Mouse (Mus musculus): Measurements from ENCODE around the gene Hebp2.
"Not testable (repeated sequence)": the region's sequence is repeated elsewhere in the genome, so short reads cannot be mapped to it uniquely, and the experiment has no call there.

Hebp2 gene

DNA sequence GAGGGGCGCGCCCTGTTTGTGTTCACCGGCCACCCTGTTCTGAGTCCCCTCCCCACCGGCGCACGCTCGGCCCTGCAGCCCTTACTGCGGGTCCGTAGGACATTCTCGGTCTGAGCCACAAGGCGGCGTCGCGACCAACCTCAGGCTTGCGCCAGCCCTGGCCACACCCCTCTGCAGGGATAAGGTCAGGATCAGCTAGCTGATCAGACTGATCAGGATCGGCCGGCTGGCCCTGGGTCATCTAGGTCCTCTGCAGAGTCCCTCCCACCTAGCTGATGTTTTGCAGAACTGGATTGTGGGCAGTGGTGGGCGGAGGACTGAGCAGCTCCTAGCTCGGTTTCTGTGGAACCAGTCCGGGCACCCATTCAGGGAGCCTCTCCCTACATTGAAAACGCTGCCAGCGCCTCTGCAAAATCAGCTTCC lies at the start of gene Hebp2:
Gene Hebp2 (minus strand): TSS at position 264 of the 423 bp plus-strand sequence.
- no peak for DNase-seq (ENCODE audit: low read depth in 2 of 2, low spot score in 2 of 2)

DNA sequence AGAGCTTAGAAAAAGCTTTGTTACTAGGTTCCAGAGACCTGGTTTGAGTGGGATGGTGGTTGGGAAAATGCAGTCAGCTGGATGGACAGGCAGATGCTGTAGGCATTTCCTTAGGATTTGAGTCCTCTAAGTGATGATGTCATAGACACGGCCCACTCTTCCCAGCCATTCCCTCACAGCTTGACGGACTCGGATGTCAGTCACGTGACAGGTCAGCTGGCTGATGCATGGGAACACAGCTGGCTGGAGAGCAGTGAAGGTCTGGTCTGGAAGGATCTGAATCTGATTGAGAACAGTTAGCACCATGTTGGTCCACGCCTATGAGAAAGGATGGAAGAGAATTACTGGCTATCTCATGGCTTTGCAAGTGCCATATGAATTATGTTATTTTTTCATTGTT lies 43.6 kb upstream of the Hebp2 start:
- DNase-seq (ENCODE audit: low read depth in 2 of 2, low spot score in 2 of 2), result no peak

DNA sequence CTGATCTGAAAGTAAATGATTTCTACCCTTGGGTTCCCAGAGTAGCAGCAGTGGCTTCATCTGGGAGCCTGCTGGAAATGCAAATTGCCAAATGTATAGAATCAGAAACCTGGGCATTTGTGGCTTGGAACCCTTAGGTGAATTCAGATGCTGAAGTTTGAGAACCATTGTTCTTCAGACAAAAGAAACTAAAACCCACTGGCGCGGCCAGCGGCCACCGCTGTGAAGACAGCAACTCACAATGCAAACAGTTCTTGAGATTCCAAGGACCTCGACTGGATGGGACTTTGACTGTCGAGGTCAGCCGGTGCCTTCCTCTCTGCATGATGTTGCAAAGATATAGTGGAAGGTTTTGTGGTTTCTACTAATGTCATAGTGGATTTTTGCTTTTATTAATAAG lies 38.3 kb upstream of the Hebp2 start:
- no peak for DNase-seq (ENCODE audit: low read depth in 2 of 2, low spot score in 2 of 2)

DNA sequence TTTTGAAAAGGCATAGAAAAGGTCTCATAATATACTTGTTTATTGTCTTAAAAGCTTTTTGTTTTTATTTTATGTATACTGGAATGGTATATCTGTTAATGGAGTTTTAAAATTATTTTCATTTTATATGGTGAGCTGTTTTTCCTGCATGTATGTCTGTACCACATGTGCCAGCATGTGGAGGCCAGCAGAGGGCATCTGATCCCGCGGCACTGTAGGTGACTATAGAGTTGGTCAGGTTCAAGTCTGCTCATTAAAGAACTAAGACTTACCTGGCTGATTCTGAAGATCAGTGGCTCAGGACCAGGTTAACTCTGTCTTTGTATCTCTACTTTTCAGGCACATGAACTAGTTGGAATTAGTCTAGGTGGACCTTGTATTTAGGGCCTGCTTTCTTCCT lies 26.7 kb upstream of the Hebp2 start:
- DNase-seq (ENCODE audit: low read depth in 2 of 2, low spot score in 2 of 2), result no peak

DNA sequence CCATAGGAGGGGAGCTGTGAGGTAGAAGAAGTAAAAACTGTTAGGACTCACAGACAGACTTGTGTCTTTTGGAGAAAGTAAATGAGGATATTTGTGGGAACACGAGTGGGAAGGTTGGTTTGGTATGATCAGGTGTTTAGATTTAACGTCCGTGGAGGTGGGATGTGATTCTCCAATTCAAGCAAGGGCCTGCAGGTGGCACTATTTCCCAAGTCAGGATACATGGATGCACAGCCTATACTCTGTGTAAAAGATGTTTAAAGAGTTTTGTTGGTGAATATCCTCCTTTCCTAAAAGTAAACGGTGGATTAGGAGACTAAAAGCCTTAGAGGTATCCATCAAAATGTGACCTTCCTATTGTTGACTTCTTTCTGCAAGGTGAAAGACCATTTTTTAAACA lies 17.1 kb upstream of the Hebp2 start:
- peak in 1 of 2 experiments; percentile 23 for DNase-seq (ENCODE audit: low read depth in 2 of 2, low spot score in 2 of 2)

DNA sequence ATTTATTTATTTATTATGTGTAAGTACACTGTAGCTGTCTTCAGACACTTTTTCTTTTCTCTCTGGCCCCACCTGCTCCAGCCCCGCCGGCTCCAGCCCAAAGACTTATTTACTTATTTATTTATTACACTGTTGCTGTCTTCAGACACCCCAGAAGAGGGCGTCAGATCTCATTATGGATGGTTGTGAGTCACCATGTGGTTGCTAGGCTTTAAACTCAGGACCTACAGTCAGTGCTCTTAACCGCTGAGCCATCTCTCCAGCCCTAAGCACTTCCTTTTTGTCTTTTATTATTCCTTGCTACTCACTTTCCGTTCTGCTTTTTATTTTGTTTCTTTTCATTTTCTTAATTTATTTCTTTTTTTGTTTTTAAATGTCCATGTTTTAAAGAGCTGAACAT lies 15.6 kb upstream of the Hebp2 start:
- no peak for DNase-seq (ENCODE audit: low read depth in 2 of 2, low spot score in 2 of 2)

DNA sequence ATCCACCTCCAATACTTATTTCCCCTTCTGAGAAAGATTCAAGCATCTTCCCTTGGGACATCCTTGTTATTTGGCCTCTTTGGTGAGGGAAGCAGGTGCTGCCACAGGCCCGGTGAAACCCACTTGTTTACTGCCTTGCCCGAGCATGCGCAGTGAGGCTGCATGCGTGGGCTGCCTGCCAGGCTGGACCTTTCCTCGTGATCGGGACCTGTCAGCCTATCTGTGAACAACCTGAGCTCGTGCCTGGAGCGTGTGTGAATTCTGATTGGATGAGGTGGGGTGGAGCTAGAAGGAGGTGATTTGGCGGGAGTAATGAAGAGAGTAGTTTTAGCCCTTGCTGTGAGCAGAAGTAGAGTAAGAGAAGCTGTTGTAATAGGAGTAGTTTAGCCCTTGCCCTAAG lies 13.2 kb upstream of the Hebp2 start:
- DNase-seq (ENCODE audit: low read depth in 2 of 2, low spot score in 2 of 2), result not testable (repeated sequence)

DNA sequence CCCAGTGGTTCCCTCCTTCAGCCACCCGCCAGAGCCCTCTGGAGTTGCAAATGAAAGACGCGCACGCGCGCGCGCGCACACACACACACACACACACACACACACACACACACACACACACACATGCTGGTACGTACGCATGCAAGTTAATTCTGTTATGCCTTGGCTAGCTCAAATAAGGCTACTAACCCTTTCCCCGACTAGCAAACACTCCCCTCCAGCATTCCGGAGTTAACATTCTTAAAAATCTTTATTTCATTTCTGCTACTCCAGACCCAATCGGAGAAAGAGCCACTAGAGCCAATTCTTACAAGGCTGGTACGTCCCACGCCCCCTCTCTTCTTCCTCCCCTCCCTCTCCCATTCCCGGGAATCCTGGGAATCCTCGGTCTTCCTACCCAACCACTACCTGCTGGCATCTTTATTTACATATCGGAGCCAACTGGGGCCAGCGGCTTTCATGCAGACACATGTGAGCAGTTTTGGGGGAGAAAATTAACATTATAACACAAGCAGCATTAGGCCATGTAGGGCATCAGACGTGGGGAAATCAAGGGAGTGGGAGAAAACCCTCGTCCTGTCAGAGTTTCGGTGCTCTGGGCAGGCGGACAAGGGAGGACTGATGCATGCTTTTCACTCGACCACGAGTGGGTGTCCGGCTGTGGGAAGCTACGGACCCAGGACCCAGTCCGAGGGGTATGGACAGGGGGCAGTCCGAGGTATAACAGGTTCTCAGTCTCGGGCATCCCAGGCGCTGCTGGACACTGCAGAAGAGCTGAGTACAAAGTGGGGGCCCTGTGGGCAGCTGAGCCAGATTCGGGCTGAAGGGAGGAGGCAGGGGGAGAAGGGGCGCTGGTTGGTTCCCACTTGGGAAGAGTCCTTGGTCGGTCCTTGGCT lies 3.7 kb upstream of the Hebp2 start:
- no peak for DNase-seq (ENCODE audit: low read depth in 2 of 2, low spot score in 2 of 2)

DNA sequence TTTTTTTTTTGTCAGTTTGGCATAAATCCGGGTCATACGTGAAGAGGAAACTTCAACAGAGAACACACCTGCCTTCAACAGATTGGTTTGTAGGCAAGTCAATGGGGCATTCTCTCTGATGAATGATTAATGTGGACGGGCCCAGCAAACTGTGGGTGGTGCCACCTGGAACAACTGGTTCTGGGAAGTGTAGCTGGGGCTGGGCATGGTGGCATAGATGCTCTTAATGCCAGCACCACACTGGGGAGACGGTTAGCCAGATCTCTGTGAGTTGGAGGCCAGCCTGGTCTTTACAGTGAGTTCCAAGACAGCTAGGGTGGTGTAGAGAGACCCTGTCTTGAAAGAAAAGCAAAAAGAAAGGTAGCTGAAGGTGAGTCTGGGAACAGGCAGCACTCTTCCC lies 1.5 kb upstream of the Hebp2 start:
- no peak for DNase-seq (ENCODE audit: low read depth in 2 of 2, low spot score in 2 of 2)

DNA sequence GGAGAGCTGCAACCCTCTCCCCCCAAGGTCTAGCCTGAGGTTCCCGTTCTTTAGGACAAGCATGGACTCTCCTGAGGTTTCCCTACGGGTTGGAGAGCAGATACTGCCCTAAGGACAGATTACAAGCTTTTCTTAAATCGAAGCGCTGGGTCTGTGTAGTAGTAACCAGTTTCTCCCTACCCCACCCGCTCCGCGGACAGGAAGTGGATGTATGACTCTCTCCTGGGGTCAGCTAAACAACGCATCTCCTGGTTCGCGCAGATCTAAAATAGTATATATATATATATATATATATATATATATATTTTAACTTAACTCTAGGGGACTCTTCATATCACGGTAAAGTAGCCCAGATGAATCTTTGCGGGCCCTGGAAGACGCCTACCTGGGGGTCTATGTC lies 567 bp downstream of the Hebp2 start:
- DNase-seq (ENCODE audit: low read depth in 2 of 2, low spot score in 2 of 2), result no peak

DNA sequence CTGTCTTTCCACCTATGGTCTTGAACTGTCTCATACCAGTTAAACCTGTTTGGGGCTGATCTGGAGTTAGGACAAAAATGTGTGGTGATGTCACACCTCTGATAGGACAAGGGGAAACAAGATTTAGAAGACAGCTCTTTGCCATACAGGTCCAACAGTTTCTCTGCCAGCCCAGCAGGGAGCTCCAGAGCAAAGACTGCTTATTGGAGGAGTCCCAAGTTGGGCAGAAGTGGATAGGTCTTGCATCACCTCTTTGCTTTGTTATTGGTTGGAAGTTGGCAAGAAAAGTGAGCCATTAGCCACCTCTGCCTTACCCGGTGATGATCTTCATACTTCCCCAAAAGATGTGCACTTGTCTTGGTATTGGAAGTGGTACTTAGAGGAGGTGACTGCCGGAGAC lies 9.0 kb downstream of the Hebp2 start:
- DNase-seq (ENCODE audit: low read depth in 2 of 2, low spot score in 2 of 2), result no peak

DNA sequence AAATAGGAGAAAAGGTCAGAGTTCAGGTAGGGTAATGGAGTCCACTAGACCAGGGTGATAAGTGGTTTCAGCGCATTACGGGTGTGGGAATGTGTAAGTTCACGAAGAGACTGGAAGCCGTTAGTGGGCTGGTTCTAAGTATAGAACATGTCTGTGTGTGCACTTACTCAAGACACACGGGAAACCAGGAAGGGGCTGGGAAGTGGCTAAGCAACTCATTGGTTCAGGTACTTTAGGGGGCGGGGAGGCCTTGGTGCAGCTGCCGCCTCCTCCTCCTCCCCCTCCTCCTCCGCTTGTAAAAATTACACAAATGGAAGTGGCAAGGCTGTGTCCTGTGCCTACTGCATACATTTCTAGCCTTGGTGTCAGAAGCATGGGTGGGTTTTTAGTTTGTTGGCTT lies 13.6 kb downstream of the Hebp2 start:
- no peak for DNase-seq (ENCODE audit: low read depth in 2 of 2, low spot score in 2 of 2)

DNA sequence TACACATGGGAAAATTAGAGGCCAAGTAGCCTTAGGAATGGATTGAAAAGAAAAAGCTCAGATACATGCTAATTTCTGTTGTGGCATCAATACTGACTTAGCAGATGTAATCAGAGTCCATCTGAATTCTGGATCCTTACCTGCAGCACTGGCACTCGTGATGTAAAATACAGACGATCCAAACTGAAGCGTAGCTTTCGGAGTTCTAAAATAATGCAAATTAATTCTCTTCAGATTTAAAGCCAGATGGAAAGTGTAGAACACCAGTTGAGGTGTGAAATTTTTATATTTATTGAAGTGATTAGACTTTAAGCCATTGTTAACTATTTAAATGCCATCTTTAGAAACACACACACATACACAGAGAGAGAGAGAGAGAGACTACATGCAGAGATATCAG lies 15.7 kb downstream of the Hebp2 start:
- no peak for DNase-seq (ENCODE audit: low read depth in 2 of 2, low spot score in 2 of 2)

DNA sequence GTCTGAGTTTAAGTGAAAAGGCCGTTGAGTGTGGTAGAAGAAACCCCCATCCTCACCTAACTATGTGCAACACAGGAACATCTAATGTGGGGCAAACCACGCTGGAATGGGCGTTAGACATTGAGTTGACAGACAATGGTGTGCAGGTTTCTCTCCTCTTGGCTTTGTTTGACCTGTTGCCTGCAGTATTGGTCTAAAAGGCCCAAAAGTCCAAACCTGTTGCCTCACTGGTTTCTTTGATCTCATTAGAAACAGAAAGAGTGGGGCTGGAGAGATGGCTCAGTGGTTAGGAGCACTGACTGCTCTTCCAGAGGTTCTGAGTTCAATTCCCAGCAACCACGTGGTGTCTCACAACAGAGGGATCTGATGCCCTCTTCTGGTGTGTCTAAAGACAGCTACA lies 16.7 kb downstream of the Hebp2 start:
- no peak for DNase-seq (ENCODE audit: low read depth in 2 of 2, low spot score in 2 of 2)

DNA sequence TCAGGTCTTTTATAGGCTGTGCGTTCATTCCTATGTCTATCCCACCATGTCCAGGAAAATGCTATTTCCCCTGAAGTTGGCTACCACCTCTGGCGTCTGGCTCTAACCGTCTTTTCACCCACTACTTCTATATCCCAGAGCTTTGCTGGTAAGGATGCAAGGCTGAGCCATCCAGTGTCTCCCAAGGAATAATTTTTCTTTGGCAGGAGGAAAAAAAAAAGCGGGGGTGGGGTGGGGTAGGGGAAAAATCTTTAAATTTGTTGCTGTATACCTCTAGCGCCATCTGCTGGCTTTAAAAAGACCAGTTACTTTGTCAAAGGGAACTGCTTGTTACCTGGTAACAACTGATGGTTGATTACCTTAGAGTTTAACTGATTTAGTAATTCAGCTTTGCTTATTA lies 17.4 kb downstream of the Hebp2 start:
- peak in 1 of 2 experiments; percentile 24 for DNase-seq (ENCODE audit: low read depth in 2 of 2, low spot score in 2 of 2)

DNA sequence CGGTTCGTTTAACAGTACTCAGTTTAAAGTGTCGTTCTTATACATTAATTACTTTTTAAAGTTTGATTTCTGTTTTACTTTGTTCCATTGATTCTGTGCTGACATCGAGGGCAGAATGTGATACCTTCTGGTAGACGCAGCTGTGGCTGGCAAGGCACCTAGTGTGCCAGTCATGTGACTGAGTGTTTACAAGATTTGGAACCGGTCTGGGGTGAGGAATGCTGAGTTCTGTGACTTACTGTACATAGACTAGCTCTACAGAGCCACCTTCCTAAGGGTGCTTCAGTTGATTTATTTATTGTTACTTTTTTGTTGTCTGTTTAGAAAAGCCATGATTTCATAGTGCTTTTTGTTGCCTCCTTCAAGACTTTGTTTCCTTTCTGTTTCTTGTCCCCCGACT lies 18.1 kb downstream of the Hebp2 start:
- DNase-seq (ENCODE audit: low read depth in 2 of 2, low spot score in 2 of 2), result peak; percentile 23 to 36

DNA sequence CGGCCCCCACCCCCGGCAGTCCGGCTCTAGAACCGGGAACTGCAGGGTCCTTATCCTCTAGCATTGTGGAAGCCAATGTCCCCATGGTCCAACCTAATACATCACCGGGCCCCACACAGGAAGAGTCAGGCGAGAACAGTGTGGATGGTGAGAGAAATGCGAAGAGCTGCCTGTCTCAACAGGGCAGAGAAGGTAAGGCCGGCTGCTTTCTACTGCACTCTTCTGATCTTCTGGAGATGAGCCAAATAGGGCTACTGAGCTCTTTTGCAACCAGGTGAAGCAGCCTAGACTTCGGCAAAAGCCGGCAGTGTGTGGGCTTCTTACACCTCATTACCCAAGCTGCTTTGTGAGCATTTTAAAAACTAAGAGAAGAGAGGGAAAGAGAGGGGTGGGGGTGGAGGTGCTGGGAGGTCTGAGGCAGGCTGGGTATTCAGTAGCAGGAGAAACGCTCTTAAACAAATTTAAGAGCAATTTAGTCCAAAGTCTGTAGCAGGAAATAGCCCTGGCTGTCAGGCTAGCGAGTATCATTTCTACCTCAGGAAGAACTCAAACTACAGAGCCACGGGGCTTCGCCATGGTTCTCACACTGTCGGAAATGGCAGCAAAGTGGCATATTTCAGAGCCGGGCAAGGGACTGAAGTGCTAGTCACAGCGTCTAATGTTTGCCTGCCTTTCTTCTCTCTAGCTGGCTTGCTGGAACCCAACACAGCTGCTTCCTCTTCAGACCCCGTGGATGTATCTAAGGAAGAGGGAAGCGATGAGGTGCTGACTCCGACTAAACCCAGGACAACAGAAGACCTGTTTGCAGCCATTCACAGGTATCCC lies 18.8 kb downstream of the Hebp2 start:
- DNase-seq (ENCODE audit: low read depth in 2 of 2, low spot score in 2 of 2), result peak; percentile 19 to 20

DNA sequence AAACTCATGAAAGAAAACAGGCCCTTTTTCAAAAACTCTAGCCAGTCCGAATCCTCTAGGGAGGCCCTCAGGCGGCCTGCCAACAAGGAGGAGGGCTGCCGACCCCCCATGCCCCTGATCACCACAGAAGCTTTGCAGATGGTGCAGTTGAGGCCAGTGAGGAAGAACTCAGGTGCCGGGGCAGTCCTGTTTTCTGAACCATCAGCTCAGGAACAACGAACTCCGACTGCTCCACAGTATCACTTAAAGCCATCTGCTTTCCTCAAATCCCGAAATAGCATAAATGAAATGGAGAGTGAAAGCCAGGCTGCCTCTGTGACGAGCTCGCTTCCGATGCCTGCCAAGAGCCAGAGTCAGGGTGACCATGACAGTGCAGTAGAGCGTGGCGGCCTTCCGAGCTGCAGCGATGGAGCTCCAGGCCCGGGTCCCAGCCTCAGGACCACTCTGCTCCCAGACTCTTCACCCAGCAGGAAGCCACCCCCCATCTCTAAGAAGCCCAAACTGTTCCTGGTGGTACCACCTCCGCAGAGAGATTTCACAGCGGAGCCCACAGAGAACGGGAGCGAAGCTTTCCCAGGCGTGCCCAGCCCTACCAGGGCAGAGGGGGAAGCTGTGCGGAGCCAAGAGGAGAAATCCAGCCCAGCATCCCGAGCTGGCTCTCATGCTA lies 19.6 kb downstream of the Hebp2 start:
- no peak for DNase-seq (ENCODE audit: low read depth in 2 of 2, low spot score in 2 of 2)

DNA sequence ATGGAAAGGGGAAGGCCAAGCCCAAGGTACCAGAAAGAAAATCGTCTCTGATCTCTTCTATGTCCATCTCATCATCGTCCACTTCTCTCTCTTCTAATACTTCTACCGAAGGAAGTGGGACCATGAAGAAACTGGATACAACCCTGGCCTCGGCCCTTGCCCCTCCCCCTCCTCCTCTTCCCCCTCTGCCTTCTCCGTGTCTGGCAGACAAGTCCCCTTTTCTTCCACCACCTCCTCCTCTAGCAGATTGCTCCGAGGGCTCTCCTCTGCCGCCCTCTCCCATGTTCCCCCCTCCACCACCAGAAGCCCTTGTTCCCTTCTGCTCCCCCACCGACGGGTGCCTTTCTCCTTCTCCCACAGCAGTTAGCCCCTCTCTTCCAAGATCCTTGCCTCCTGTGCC lies 20.1 kb downstream of the Hebp2 start:
- no peak for DNase-seq (ENCODE audit: low read depth in 2 of 2, low spot score in 2 of 2)

DNA sequence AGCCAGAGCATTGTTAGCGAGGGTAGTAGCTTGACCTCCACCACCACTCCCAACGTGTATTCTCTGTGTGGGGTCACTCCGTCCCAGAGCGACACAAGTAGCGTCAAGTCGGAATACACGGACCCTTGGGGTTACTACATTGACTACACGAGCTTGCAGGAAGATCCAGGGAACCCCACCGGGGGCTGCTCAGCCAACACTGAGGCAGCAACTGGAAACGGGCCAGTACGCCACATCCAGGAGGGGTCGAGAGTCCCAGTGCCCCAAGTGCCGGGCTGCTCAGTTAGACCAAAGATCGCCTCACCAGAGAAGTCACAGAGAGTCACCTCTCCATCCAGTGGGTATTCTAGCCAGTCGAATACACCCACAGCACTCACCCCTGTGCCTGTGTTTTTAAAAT lies 20.6 kb downstream of the Hebp2 start:
- DNase-seq (ENCODE audit: low read depth in 2 of 2, low spot score in 2 of 2), result no peak

DNA sequence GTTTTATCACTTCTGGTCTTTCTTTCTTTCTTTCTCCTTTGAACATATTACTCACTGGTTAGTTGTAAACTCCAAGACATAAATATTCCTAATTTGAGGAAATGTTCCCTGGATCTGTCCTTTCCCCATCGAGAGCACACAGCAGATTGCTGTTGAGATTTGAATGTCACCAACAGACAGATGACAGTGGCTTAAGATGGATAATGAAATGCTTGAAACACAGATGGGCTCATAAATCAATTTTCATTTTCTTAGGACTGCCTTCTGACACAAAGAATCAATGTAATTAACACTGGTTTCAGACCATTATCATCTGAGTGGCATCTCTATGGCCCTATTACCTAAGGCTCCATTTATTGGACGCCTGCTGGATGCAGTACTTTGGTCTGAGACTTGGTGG lies 23.3 kb downstream of the Hebp2 start:
- no peak for DNase-seq (ENCODE audit: low read depth in 2 of 2, low spot score in 2 of 2)

DNA sequence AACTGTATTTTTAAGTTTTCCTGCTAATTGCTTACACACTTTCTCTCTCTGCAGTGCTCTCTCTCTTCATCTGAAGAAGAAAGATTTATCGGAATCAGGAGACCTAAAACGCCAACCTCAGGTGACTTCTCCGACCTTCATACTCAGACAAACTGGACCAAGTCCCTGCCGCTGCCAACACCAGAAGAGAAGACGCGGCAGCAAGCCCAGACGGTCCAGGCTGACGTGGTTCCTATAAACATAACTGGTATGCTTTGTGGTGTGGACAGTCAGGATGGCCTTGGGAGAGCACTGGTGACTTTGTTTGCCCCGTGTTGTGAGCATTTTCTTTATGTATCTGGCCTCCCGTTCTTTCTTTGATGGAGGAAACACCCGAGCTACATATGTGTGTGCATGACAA lies 34.4 kb downstream of the Hebp2 start:
- DNase-seq (ENCODE audit: low read depth in 2 of 2, low spot score in 2 of 2), result no peak
